Mouse (Mus musculus): ENCODE measurements around the gene Sltm. TPM values are rescaled to one million over a fixed set of nuclear protein-coding genes. Genes with fewer than 3 reads are reported as not detected.

The Sltm gene
- 47.1 and 51.2 TPM in 2 replicates for polyA plus RNA-seq (2014; fragmentation: Nextera tagmentation; extraction: Ambion mirVana)

GRCm38 (mm10) chr9:70542305-70543041 lies at the start of gene Sltm:
Gene Sltm, plus strand, starts transcription at chr9:70542754.
- H3K4me3 ChIP-seq (ENCODE audit: low read depth, low read length): peak within 1 kb of the TSS; percentile 78
- WGBS: under 1% methylated on average over 68 of the region's 75 CpGs
- peaks cover 10% of the 10 kb centered on the region for H3K4me1 ChIP-seq (replicated peaks; ENCODE audit: control insufficient read depth, insufficient read depth, low read length)
- ATAC-seq (replicated peaks; ENCODE audit: low FRiP score) (peak; percentile 95), DNase-seq (ENCODE audit: low spot score) (peak; percentile 99)
- no peaks in the 10 kb centered on the region for H3K27me3 ChIP-seq (replicated peaks; ENCODE audit: control insufficient read depth, insufficient read depth, low read length)
- H3K9me3 ChIP-seq (ENCODE audit: control insufficient read depth, low read length): no peaks in the 10 kb centered on the region
- peak within 1 kb of the TSS; percentile 92 for H3K4me2 ChIP-seq
- H3K36me3 ChIP-seq (ENCODE audit: control insufficient read depth, insufficient read depth, low read length): no peaks in the 10 kb centered on the region
- peak within 1 kb of the TSS; percentile 99 for H3K27ac ChIP-seq (ENCODE audit: low read depth, low read length)
- peak within 1 kb of the TSS; percentile 84 for H3K9ac ChIP-seq (ENCODE audit: low read depth, low read length)

DNA sequence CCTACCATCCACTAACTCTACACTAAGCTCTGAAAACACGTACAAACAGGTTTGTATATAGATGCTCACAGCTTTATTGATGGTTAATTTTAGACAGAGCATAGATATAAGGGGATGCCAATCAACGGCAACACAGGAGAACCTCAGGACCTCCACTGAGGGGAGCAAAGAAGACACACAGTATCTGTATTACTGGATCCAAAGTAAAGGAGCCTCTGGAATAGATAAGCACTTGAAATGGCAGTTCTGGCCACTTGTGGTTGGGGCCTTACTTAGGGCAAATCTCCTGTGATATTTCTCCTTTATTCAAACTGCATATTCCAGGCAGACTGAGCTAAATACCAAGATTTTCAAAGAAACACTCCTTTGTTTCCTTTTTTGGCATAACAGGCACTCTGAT lies 49.5 kb upstream of the Sltm start:
- Histone ChIP-seq H3K36me3 (ENCODE audit: control insufficient read depth, insufficient read depth, low read length) (peaks cover 6% of the 10 kb centered on the region; the same call in 1 of the 2 replicates), H3K9me3 (ENCODE audit: control insufficient read depth, low read length) (no peaks in the 10 kb centered on the region), H3K4me1 (replicated peaks; ENCODE audit: control insufficient read depth, insufficient read depth, low read length) (peaks cover 17% of the 10 kb centered on the region), H3K27ac (ENCODE audit: low read depth, low read length) (no peak overlapping the region), H3K27me3 (replicated peaks; ENCODE audit: control insufficient read depth, insufficient read depth, low read length) (no peaks in the 10 kb centered on the region), H3K4me2 (peak overlapping the region; percentile 2; the same call in 1 of the 2 replicates), H3K4me3 (ENCODE audit: low read depth, low read length) (no peak overlapping the region), H3K9ac (ENCODE audit: low read depth, low read length) (no peak overlapping the region)
- no peak for DNase-seq (ENCODE audit: low spot score)
- peak; percentile 79 for ATAC-seq (replicated peaks; ENCODE audit: low FRiP score)
- WGBS: 61% methylated on average over 2 of the region's 2 CpGs

GRCm38 (mm10) chr9:70496990-70497389 lies 45.6 kb upstream of the Sltm start:
- H3K27ac ChIP-seq (ENCODE audit: low read depth, low read length): no peak overlapping the region
- no peak overlapping the region for H3K9ac ChIP-seq (ENCODE audit: low read depth, low read length)
- H3K4me3 ChIP-seq (ENCODE audit: low read depth, low read length): no peak overlapping the region
- H3K27me3 ChIP-seq (replicated peaks; ENCODE audit: control insufficient read depth, insufficient read depth, low read length): no peaks in the 10 kb centered on the region
- peaks cover 2% of the 10 kb centered on the region; the same call in 1 of the 2 replicates for H3K36me3 ChIP-seq (ENCODE audit: control insufficient read depth, insufficient read depth, low read length)
- H3K4me1 ChIP-seq (replicated peaks; ENCODE audit: control insufficient read depth, insufficient read depth, low read length): peaks cover 15% of the 10 kb centered on the region
- no peaks in the 10 kb centered on the region for H3K9me3 ChIP-seq (ENCODE audit: control insufficient read depth, low read length)
- ATAC-seq (replicated peaks; ENCODE audit: low FRiP score) (no peak), DNase-seq (ENCODE audit: low spot score) (no peak)
- no peak overlapping the region for H3K4me2 ChIP-seq

DNA sequence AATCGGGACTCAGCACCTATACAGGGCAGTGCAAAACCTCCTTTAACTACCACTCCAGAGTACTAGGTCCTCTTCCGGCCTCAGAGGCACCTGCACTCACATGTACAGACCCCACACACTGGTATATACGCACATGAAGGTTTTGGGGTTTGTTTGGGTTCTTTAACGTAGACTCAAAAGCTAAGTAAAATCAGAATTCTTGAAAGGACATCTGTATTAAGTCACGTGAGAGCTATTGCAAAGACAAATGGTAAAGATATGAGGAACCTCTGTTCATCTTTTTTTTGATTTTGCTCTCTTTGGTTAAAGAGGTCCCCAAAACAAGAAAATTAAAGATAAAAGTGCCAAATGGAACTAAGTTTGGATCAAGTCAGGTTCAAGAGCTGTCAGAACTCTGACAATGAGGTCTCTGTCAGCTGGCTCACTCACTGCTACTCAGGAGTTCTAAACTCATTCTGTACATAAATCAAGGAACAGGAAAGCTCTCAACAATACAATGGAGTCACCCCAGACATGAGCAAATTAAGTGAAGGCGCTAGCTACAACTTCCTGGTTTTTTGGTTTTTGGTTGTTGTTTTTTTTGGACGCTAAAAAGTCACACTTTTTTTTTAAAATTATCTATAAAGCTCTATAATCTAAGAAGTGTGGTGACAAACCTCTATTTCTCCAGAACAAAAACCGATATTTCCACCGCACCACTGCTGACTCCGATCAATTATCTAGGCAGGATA lies 40.1 kb upstream of the Sltm start:
- Histone ChIP-seq H3K36me3 (ENCODE audit: control insufficient read depth, insufficient read depth, low read length) (no peaks in the 10 kb centered on the region), H3K27me3 (replicated peaks; ENCODE audit: control insufficient read depth, insufficient read depth, low read length) (no peaks in the 10 kb centered on the region), H3K9ac (ENCODE audit: low read depth, low read length) (peak overlapping the region; percentile 97), H3K9me3 (ENCODE audit: control insufficient read depth, low read length) (no peaks in the 10 kb centered on the region), H3K4me1 (replicated peaks; ENCODE audit: control insufficient read depth, insufficient read depth, low read length) (peaks cover 9% of the 10 kb centered on the region; the same call in 1 of the 2 replicates), H3K4me3 (ENCODE audit: low read depth, low read length) (peak overlapping the region; percentile 97), H3K27ac (ENCODE audit: low read depth, low read length) (peak overlapping the region; percentile 99), H3K4me2 (peak overlapping the region; percentile 79)
- ATAC-seq (replicated peaks; ENCODE audit: low FRiP score): no peak
- no peak for DNase-seq (ENCODE audit: low spot score)
- WGBS: 35% methylated on average over 10 of the region's 10 CpGs

- WGBS: under 1% methylated on average over 60 of the region's 70 CpGs
- peak; percentile 82 for ATAC-seq (replicated peaks; ENCODE audit: low FRiP score)
- H3K4me1 ChIP-seq (replicated peaks; ENCODE audit: control insufficient read depth, insufficient read depth, low read length): peaks cover 9% of the 10 kb centered on the region; the same call in 1 of the 2 replicates
- peak overlapping the region; percentile 97 for H3K4me3 ChIP-seq (ENCODE audit: low read depth, low read length)
- peak overlapping the region; percentile 97 for H3K9ac ChIP-seq (ENCODE audit: low read depth, low read length)
- peak overlapping the region; percentile 99 for H3K27ac ChIP-seq (ENCODE audit: low read depth, low read length)
- no peaks in the 10 kb centered on the region for H3K27me3 ChIP-seq (replicated peaks; ENCODE audit: control insufficient read depth, insufficient read depth, low read length)
- peak overlapping the region; percentile 79 for H3K4me2 ChIP-seq
- DNase-seq (ENCODE audit: low spot score): peak; percentile 77
- no peaks in the 10 kb centered on the region for H3K36me3 ChIP-seq (ENCODE audit: control insufficient read depth, insufficient read depth, low read length)
- no peaks in the 10 kb centered on the region for H3K9me3 ChIP-seq (ENCODE audit: control insufficient read depth, low read length)
These were observed 39.4 kb upstream of the Sltm start for GRCm38 (mm10) chr9:70503015-70503603.

DNA sequence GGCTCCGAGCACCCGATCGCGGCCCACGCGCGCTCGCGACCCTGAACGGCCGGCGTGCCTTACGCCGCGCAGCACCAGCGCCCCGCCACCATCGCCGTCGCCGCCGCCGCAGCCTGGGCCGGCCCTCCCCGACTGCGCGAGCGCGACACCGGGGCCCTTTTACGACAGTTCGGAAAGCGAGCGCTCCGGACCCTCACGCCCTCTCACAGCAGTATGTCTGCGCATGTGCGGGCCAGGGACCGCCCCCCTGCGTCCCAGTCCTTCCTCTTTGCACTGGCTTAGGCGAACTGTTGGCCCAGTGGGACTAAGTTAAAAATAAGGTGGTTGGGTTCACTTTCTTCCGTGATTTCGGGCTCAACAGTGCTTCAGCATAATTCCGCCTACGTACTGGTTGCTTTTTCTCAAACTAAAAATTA lies 38.9 kb upstream of the Sltm start, which contains the start of gene Rnf111:
Rnf111 (minus strand) TSS at position 100 of the 416 bp plus-strand sequence.
- under 1% methylated on average over 45 of the region's 45 CpGs for WGBS

GRCm38 (mm10) chr9:70506186-70506585 lies 36.4 kb upstream of the Sltm start:
- Histone ChIP-seq H3K9me3 (ENCODE audit: control insufficient read depth, low read length) (no peaks in the 10 kb centered on the region), H3K4me3 (ENCODE audit: low read depth, low read length) (no peak overlapping the region), H3K9ac (ENCODE audit: low read depth, low read length) (no peak overlapping the region), H3K4me1 (replicated peaks; ENCODE audit: control insufficient read depth, insufficient read depth, low read length) (peaks cover 9% of the 10 kb centered on the region; the same call in 1 of the 2 replicates), H3K27me3 (replicated peaks; ENCODE audit: control insufficient read depth, insufficient read depth, low read length) (no peaks in the 10 kb centered on the region), H3K36me3 (ENCODE audit: control insufficient read depth, insufficient read depth, low read length) (no peaks in the 10 kb centered on the region), H3K4me2 (no peak overlapping the region), H3K27ac (ENCODE audit: low read depth, low read length) (no peak overlapping the region)
- WGBS: 60% methylated on average over 2 of the region's 2 CpGs
- ATAC-seq (replicated peaks; ENCODE audit: low FRiP score) (no peak), DNase-seq (ENCODE audit: low spot score) (no peak)

More for the DNA sequence above, 38.9 kb upstream of the Sltm start, which contains the start of gene Rnf111:
- ATAC-seq (replicated peaks; ENCODE audit: low FRiP score) (peak; percentile 92), DNase-seq (ENCODE audit: low spot score) (peak; percentile 92)
- Histone ChIP-seq H3K9ac (ENCODE audit: low read depth, low read length) (peak within 1 kb of the TSS; percentile 97), H3K27me3 (replicated peaks; ENCODE audit: control insufficient read depth, insufficient read depth, low read length) (no peaks in the 10 kb centered on the region), H3K4me3 (ENCODE audit: low read depth, low read length) (peak within 1 kb of the TSS; percentile 97), H3K36me3 (ENCODE audit: control insufficient read depth, insufficient read depth, low read length) (no peaks in the 10 kb centered on the region), H3K4me1 (replicated peaks; ENCODE audit: control insufficient read depth, insufficient read depth, low read length) (peaks cover 9% of the 10 kb centered on the region; the same call in 1 of the 2 replicates), H3K27ac (ENCODE audit: low read depth, low read length) (peak within 1 kb of the TSS; percentile 99), H3K4me2 (peak within 1 kb of the TSS; percentile 79), H3K9me3 (ENCODE audit: control insufficient read depth, low read length) (no peaks in the 10 kb centered on the region)

DNA sequence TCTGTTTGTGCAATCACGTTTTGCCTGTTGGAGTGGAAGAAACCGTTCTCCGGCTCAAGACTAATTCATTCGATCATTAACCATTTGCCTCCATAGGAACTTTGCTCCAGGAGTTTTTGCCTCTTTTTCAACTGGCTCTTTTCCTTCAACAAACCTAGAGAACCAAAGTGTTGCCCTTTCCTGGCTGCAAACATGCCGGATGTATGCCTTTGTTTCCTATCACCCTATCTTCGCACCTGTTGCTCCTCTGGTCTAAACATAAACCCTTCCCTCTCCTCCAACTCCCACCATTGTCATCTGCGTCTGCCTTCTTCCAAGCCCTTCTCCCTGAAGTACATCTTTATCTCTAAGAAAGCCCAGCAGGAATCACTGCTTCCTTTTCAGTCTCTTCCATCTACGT lies 35.8 kb upstream of the Sltm start:
- H3K9ac ChIP-seq (ENCODE audit: low read depth, low read length): no peak overlapping the region
- H3K4me3 ChIP-seq (ENCODE audit: low read depth, low read length): no peak overlapping the region
- ATAC-seq (replicated peaks; ENCODE audit: low FRiP score) (no peak), DNase-seq (ENCODE audit: low spot score) (no peak)
- peaks cover 7% of the 10 kb centered on the region; the same call in 1 of the 2 replicates for H3K4me1 ChIP-seq (replicated peaks; ENCODE audit: control insufficient read depth, insufficient read depth, low read length)
- WGBS: 77% methylated on average over 8 of the region's 8 CpGs
- H3K36me3 ChIP-seq (ENCODE audit: control insufficient read depth, insufficient read depth, low read length): no peaks in the 10 kb centered on the region
- no peak overlapping the region for H3K27ac ChIP-seq (ENCODE audit: low read depth, low read length)
- no peak overlapping the region for H3K4me2 ChIP-seq
- H3K27me3 ChIP-seq (replicated peaks; ENCODE audit: control insufficient read depth, insufficient read depth, low read length): no peaks in the 10 kb centered on the region
- no peaks in the 10 kb centered on the region for H3K9me3 ChIP-seq (ENCODE audit: control insufficient read depth, low read length)
